Mouse (Mus musculus): Measurements from ENCODE around the gene Fgr. TPM values are rescaled to one million over a fixed set of nuclear protein-coding genes. Genes with fewer than 3 reads are reported as not detected.
"Not testable (repeated sequence)": the region's sequence is repeated elsewhere in the genome, so short reads cannot be mapped to it uniquely, and the experiment has no call there.

The Fgr gene
- polyA plus RNA-seq, 1 experiment from 2014 or later: 0.23 TPM

DNA sequence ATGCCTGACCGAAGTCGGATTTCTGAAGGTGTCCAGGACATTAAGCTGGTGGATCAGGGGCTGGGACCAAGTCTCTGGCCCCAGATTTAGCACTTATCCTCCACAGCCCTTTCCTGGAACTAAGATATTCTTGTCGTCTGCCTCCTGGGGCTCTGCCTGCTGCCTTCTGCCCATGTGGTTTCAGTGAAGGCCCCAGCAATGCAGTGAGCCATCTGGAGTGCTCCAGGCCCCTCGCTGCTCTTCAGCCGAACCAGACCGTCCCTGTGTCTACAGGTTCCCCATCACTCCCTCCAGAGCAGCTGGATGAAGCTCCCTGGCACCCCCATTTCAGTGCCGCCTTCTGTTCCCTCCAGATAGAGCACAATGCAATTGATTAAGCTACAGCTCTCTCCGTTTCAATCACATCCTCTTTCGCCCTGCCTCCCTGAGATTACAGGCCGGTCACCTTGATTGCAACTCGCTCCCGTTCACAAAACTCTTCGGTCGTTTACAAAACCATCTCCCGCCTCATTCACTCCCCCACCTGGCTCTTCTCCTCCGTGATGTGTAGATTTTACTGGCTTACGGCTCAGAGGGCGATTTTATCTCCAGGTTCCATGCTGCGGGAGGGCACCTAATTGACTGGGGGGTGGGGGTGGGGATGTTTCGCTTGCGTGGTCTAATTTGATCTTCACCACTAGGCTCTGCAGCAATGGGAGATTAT, 29.6 kb downstream of the Fgr start:
- H3K4me1 ChIP-seq: peaks cover 14% of the 10 kb centered on the region
- ATAC-seq (ENCODE audit: low FRiP score): no peak
- no peaks in the 10 kb centered on the region for H3K36me3 ChIP-seq
- H3K9ac ChIP-seq (replicated peaks): 0 out of 2 replicates have a peak overlapping the region, but pooled peaks have one; percentile 10
- 28% methylated on average over 21 of the region's 21 CpGs for WGBS
- H3K27me3 ChIP-seq (replicated peaks): peaks cover 4% of the 10 kb centered on the region; the same call in 1 of the 2 replicates
- H3K9me3 ChIP-seq (replicated peaks): no peaks in the 10 kb centered on the region
- no peak overlapping the region for H3K4me3 ChIP-seq (replicated peaks)
- H3K4me2 ChIP-seq: no peak overlapping the region
- peak overlapping the region; percentile 33; the same call in 1 of the 2 replicates for H3K27ac ChIP-seq (replicated peaks)

DNA sequence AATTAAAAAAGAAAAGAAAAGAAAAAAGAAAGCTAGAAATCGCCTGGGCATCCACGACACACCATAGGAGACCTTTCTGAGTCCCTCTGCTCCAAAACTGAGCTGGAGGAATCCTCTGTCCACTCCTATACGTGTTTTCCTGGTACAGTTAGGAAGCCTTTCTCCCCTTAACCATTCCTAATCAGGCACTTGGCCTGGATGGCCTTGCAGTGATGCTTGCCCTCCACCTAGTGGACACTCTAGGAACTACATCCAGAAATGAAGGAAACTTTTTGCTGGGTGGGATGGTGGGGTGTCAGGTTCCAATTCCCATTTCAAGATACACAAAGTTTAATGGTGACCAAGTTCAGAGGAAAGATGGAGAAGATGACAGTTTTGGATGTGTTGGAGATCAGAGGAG, 31.3 kb downstream of the Fgr start:
- ATAC-seq (ENCODE audit: low FRiP score): no peak
- H3K4me1 ChIP-seq: peaks cover 14% of the 10 kb centered on the region
- H3K4me2 ChIP-seq: no peak overlapping the region
- peaks cover 12% of the 10 kb centered on the region; the same call in 1 of the 2 replicates for H3K27me3 ChIP-seq (replicated peaks)
- H3K9ac ChIP-seq (replicated peaks): no peak overlapping the region
- no peaks in the 10 kb centered on the region for H3K9me3 ChIP-seq (replicated peaks)
- no peaks in the 10 kb centered on the region for H3K36me3 ChIP-seq
- H3K4me3 ChIP-seq (replicated peaks): no peak overlapping the region
- H3K27ac ChIP-seq (replicated peaks): no peak overlapping the region
- WGBS: 4% methylated on average over 3 of the region's 3 CpGs

DNA sequence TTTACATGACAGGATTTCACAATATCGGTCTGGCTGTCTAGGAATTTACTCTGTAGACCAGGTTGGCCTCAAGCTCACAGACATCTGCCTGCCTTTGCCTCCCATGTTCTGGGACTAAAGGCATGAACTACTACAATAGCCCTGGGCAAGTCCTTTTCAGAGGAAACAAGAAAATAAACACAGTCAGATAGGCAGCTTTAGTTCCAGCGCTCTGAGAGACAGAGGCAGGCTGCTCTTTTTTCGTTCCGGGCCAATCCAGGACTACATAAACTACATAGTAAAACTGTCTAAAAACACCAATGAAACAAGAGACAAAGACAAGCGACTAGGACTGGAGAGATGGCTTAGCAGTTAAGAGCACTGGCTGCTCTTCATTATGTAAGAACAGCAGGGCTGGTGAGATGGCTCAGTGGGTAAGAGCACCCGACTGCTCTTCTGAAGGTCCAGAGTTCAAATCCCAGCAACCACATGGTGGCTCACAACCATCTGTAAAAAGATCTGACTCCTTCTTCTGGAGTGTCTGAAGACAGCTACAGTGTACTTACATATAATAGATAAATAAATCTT, 32.1 kb downstream of the Fgr start:
- H3K27ac ChIP-seq (replicated peaks); H3K9me3 ChIP-seq (replicated peaks); H3K36me3 ChIP-seq; ATAC-seq (ENCODE audit: low FRiP score); H3K4me2 ChIP-seq; H3K4me3 ChIP-seq (replicated peaks); H3K9ac ChIP-seq (replicated peaks): not testable (repeated sequence)
- Histone ChIP-seq H3K4me1 (peaks cover 20% of the 10 kb centered on the region), H3K27me3 (replicated peaks) (peaks cover 17% of the 10 kb centered on the region; the same call in 1 of the 2 replicates)
- WGBS: 38% methylated on average over 6 of the region's 6 CpGs

DNA sequence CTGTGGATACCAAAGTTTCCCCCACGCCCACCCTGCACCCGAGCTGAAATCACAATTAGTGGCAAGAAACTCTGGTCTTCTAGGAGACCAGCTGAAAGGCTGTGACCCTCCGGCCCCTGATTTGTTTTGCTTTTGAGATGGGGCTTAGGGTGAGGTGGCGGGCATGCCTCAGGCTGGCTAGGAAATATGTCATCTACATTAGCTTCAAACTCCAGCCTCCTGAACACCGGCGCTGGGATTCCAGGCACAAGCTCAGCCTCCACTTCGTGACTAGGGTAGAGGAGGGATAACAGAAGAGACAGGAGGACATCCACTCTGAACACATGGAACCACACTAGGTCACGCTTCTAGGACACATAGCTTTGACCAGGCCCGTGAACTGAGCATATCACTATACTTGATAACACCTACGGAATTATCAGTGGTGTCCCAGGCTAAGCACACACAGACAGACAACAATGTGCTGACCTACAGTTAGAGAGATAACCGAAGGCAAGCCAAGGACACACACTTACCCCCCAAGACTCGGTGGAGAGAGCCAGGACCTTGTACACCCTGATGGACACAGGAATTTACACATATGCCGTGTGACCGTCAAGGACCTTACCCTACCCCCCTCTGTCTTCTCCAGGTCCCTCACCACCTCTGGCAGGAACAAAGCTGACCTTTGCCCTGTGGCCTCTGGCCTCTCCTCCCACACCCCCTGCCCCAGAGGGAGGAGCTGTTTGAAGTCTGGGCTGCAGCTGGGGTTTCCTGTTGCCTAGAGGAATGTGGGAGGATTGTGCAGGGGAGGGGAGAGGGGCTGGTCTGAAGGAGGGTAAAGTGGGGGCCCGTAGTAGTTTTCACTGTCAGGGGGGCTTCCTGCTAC, 33.9 kb downstream of the Fgr start:
- Histone ChIP-seq H3K36me3 (no peaks in the 10 kb centered on the region), H3K4me3 (replicated peaks) (no peak overlapping the region), H3K4me2 (no peak overlapping the region), H3K9me3 (replicated peaks) (no peaks in the 10 kb centered on the region), H3K9ac (replicated peaks) (no peak overlapping the region), H3K4me1 (peaks cover 20% of the 10 kb centered on the region), H3K27me3 (replicated peaks) (peaks cover 17% of the 10 kb centered on the region; the same call in 1 of the 2 replicates), H3K27ac (replicated peaks) (no peak overlapping the region)
- ATAC-seq (ENCODE audit: low FRiP score): no peak
- 57% methylated on average over 15 of the region's 15 CpGs for WGBS

DNA sequence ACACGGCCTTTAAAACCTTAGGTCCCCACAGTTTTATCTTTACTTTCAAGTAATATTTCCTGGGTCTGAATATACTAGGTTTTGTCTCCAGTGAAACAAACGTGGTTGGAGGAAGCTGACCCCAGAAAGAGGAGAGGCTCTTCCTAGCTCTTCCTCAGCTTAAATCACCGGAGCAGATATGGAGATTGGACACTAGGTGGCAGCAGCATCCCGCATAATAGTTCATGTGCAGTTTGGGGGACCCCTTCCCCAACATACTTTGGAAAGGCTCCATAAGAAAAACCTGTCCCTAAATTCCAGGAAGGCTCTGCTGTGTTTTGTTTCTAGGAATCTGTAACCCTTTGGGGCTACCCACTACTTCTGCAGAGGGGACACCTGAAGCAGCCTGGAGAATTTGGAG, 35.2 kb downstream of the Fgr start:
- Histone ChIP-seq H3K9me3 (replicated peaks) (no peaks in the 10 kb centered on the region), H3K36me3 (no peaks in the 10 kb centered on the region), H3K27ac (replicated peaks) (no peak overlapping the region), H3K4me3 (replicated peaks) (no peak overlapping the region), H3K9ac (replicated peaks) (no peak overlapping the region), H3K4me1 (peaks cover 22% of the 10 kb centered on the region), H3K4me2 (no peak overlapping the region), H3K27me3 (replicated peaks) (peaks cover 17% of the 10 kb centered on the region; the same call in 1 of the 2 replicates)
- no peak for ATAC-seq (ENCODE audit: low FRiP score)
- under 1% methylated on average over 4 of the region's 4 CpGs for WGBS

DNA sequence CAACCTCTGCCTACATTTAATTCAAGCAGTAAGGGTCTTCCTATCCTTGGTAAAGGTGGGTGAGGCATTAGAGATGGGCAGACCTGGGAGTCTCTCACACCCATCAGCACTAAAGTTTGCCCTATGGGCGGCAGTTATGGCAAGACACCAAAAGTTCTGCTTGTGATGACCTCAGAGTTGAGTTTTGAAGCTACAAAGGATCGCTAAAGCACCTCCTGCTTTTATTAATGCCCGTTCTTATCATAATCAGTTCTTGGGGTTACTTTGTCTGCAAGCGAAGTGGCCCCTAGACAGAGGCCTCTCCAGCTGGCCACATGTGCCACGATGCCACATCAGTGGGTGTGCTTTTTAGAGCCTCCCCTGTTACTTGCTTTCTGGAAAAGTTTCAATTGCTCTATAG, 35.8 kb downstream of the Fgr start:
- WGBS: 66% methylated on average over 5 of the region's 5 CpGs

DNA sequence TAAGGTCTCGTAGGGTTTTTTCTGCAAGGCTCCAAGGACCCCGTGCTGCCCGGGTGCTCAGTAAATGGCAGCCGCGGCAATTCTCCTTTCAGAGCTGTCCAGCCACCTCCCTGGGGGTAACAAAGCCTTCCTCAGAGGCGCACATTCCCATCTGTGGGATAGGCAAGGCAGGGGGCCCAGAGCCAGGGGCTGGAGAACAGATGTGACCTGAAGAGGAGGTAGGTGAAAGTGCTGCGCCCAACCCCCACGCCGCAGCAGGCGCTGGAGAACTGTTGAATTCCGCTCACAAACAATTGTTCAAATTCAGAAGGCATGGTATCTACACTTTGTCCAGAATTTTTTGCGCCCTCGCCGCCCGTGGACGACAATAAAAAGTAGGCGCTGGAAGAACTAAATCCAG, 36.7 kb downstream of the Fgr start:
- 2% methylated on average over 17 of the region's 17 CpGs for WGBS

More for the DNA sequence above, 35.8 kb downstream of the Fgr start:
- Histone ChIP-seq H3K4me2 (no peak overlapping the region), H3K9ac (replicated peaks) (no peak overlapping the region), H3K36me3 (no peaks in the 10 kb centered on the region), H3K9me3 (replicated peaks) (no peaks in the 10 kb centered on the region), H3K27me3 (replicated peaks) (peaks cover 17% of the 10 kb centered on the region; the same call in 1 of the 2 replicates), H3K27ac (replicated peaks) (no peak overlapping the region), H3K4me3 (replicated peaks) (no peak overlapping the region), H3K4me1 (peaks cover 28% of the 10 kb centered on the region)
- no peak for ATAC-seq (ENCODE audit: low FRiP score)

DNA sequence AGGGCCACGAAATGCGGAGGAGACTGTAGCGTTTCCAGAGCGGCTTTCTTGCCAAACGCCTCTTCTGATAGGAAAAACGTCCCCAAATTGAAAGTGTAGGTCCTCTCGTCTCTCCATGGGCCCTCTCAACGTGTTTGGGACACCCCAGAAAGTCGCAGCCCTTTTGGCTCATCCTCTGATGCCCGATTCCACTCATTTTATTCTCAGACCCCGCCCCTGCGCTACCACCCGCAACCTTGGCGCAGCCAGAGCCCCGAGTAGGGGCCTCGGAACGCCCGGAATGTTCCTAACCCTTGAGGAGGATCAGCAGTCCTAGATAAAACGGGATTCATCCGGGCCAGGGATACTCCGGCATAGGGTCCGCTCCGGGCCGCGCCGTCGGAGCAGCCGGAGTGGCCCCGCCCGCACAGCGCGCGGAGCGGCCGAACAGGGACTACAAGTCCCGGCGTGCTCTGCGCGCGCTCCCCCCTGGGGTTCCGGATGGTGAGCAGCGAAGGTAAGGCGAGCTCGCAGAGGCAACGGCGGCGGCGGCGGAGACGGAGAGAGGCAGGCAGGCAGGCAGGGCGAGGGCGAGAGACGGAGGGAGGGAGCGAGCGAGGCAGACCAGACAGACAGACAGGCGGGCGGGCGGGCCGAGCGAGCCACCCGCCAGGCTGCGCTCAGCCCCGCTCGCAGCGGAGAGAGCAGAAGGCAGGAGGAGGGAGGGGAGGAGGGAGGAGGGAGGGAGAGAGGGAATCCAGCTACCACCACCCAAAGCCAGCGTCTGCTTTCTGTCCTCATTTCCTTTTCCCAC, 37.3 kb downstream of the Fgr start, which contains the start of gene Ahdc1:
Gene Ahdc1 (plus strand): TSS at position 233 of the 793 bp plus-strand sequence.
- Histone ChIP-seq H3K27ac (replicated peaks) (peak within 1 kb of the TSS; percentile 97), H3K36me3 (no peaks in the 10 kb centered on the region), H3K4me2 (peak within 1 kb of the TSS; percentile 96), H3K9ac (replicated peaks) (peak within 1 kb of the TSS; percentile 95), H3K27me3 (replicated peaks) (peaks cover 17% of the 10 kb centered on the region; the same call in 1 of the 2 replicates), H3K9me3 (replicated peaks) (no peaks in the 10 kb centered on the region), H3K4me1 (peaks cover 43% of the 10 kb centered on the region), H3K4me3 (replicated peaks) (peak within 1 kb of the TSS; percentile 74)
- ATAC-seq (ENCODE audit: low FRiP score): peak; percentile 84
- WGBS: under 1% methylated on average over 62 of the region's 66 CpGs

More for the DNA sequence above, 36.7 kb downstream of the Fgr start:
- Histone ChIP-seq H3K27ac (replicated peaks) (no peak overlapping the region), H3K4me2 (peak overlapping the region; percentile 96), H3K36me3 (no peaks in the 10 kb centered on the region), H3K9me3 (replicated peaks) (no peaks in the 10 kb centered on the region), H3K9ac (replicated peaks) (no peak overlapping the region), H3K4me1 (peaks cover 37% of the 10 kb centered on the region), H3K4me3 (replicated peaks) (peak overlapping the region; percentile 74), H3K27me3 (replicated peaks) (peaks cover 17% of the 10 kb centered on the region; the same call in 1 of the 2 replicates)
- ATAC-seq (ENCODE audit: low FRiP score): no peak

DNA sequence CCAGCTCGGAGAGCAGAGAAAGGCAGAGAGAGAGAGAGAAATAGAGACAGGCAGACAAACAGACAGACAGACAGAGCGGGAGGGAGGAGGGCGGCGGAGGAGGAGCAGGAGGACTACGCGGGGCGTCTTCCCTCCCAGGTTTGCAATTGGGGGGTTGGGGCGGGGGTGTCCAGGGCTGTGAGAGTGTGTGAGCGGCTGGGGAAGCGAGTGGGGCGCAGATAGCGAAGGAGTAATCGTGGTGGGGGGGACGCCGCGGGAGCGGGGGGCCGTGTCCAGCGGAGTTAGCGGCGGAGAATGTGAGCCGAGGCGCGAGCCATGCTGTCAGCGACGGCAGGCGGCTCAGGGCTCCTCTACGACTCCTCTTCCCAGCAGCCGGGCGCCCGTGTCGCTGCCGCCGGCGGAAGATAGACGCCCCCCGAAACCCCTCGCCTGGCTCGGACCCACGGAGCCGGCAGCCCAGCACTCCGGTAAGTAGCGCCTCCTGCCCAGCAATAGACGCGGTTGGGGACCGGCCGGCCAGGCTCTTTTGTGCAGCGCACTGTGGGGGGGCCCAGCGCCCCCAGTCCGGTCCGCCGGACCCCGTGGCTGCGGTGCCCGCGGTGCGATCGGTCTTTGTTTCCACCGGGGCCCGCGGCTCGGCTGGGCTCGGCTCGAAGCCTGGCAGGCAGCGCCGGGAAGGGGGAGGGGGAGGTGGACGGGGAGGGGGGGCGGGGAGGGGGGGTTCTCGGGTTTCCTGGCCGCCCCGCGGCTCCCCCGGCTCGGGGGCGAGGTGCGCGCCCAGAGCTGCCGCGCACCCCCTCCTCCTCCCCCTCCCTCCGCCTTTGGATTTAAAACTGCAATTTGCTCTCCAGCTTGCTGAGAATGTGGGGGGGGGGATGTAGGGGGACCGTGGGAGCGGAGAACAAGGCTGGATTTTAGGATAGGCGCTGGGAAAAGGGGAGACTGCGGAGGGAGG, 38.2 kb downstream of the Fgr start:
- peak overlapping the region; percentile 96 for H3K4me2 ChIP-seq
- H3K27me3 ChIP-seq (replicated peaks): peaks cover 17% of the 10 kb centered on the region; the same call in 1 of the 2 replicates
- no peaks in the 10 kb centered on the region for H3K9me3 ChIP-seq (replicated peaks)
- peak; percentile 6 for ATAC-seq (ENCODE audit: low FRiP score)
- H3K9ac ChIP-seq (replicated peaks): peak overlapping the region; percentile 95
- H3K4me1 ChIP-seq: peaks cover 52% of the 10 kb centered on the region
- no peaks in the 10 kb centered on the region for H3K36me3 ChIP-seq
- peak overlapping the region; percentile 74 for H3K4me3 ChIP-seq (replicated peaks)
- WGBS: under 1% methylated on average over 69 of the region's 84 CpGs
- H3K27ac ChIP-seq (replicated peaks): peak overlapping the region; percentile 97

DNA sequence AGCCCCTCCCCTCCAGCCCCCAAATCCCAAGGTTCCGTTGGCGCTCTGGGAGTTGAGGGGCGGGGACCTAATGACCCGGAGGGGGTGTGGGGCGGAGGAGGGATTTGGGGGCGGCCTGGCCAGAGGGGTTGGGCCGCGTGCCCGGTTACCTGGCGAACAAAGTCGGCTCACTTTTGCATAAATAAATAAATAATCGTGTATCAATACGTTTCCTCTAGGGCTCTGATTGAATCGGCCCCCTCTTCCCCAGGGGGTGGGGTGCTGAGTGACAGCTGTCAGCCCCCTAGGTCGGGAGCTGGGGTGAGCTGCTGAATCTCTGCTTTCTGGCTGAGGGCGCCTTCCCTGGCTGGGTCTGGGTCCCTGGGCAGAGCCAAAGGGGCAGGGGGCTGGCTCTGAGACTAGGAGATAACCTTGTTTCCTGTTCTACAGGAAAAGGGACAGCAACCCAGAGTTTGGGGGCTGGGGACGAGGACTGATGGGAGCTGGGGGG, 38.9 kb downstream of the Fgr start:
- Histone ChIP-seq H3K4me3 (replicated peaks) (peak overlapping the region; percentile 74), H3K4me2 (peak overlapping the region; percentile 96), H3K4me1 (peaks cover 59% of the 10 kb centered on the region), H3K36me3 (no peaks in the 10 kb centered on the region), H3K27ac (replicated peaks) (peak overlapping the region; percentile 97), H3K9ac (replicated peaks) (peak overlapping the region; percentile 95), H3K27me3 (replicated peaks) (peaks cover 17% of the 10 kb centered on the region; the same call in 1 of the 2 replicates), H3K9me3 (replicated peaks) (no peaks in the 10 kb centered on the region)
- 0 out of 2 replicates have a peak, but pooled peaks have one; percentile 18 for ATAC-seq (ENCODE audit: low FRiP score)
- WGBS: under 1% methylated on average over 17 of the region's 17 CpGs
